Mouse (Mus musculus): ENCODE measurements around the gene Gm7029.
"Not testable (repeated sequence)": the region's sequence is repeated elsewhere in the genome, so short reads cannot be mapped to it uniquely, and the experiment has no call there.

Gm7029 gene
- long read RNA-seq, experiment 1: 0 reads
- long read RNA-seq, experiment 2: 0 reads

DNA sequence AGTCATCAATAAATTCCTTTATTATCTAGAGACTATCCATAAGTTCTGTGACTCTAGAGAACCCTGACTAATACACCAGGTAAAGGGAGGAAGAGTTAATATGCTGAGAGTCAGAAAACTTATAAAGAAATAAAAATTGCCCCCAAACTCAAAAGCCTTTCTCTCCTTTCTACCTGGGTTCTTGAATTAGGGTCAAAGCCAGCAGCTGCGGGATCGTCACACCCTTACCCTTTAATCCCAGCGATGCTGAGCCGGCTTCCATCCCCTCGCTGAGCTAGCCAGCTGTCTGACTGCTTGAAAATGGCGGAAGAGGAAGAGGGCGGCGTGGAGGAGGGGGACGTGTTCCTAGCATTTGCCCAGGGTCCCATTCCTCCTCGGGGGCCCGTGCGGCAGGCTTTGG is at the start of gene Gm7029:
Gm7029 (plus strand) TSS at position 301 of the 400 bp plus-strand sequence.
- intact Hi-C loops (cut with DNase I): not testable (repeated sequence)

DNA sequence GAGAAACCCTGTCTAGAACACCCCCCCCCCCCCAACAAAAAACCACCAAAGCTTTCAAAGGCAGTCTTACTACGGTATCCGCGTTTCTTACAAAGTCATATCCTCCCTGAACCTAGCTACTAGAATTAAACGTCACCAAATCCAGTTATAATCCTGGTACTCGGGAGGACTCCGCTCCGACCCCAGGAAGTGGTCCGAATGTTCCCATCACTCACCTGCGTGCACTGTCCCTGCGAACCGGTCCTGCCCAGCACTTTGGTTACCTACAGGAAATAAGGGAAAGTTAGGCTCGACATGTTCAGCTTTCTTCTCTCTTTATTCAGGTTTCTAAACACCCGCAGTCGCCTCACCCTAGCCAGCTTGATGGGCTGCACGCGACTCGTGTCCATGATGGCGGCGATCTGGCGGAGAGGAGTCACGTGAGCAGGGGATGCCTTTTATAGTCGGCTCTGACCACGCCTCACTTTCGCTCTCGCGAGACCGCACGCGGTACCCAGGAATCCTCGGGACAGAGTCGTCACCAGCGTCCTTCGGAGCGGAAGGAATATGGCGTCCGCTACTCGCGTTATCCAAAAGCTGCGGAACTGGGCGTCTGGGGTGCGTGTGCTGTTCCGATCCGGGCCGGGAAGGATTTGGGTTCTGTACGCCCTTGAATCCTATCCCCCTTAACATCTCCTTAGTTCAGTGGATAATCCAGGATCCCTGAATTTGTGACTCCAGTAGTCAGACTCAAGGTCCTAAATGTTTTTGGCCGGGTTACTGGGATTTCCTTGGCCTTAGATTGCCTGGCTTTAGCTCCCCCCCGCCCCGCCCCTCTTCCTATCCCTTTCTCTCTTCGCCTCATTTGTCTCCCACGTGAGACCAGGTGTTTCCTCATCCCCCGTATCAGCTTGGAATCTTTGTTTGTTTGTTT is 49.3 kb upstream of the Gm7029 start, which contains the start of the genes Rps28 and Ndufa7:
Rps28 (minus strand) TSS at position 479 of the 913 bp plus-strand sequence.
Ndufa7 (plus strand) TSS at position 489 of the 913 bp plus-strand sequence.
- intact Hi-C loops (cut with DNase I): no loop called here

DNA sequence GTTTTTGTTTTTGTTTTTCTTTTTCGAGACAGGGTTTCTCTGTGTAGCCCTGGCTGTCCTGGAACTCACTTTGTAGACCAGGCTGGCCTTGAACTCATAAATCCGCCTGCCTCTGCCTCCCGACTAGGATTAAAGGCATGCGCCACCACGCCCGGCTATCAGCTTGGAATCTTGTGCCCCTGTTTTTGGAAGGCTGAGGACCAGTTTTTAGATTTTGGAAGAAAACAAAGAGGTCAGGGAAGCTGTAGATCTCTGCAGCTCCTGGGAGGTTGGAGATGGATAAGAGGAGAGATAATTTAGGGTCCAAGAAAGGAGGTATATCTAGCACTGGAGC is 48.7 kb upstream of the Gm7029 start:
- intact Hi-C loops (cut with DNase I): not testable (repeated sequence)

DNA sequence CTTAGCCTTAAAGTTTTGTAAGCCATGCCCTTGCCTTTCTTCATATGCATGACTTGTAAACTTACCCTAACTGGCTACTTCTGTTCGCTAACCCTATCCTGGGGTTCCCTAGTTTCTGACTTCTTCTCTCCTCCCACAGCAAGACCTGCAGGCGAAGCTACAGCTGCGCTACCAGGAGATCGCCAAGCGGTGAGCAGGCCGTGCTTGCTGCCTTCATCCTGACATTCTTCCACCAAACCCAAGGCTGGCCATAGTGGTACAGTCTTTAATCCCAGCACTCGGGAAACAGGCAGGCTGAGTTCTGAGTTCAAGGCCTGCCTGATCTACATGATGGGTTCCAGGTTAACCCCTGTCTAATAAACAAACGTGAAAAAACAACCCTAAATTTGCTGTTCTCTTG is 48.2 kb upstream of the Gm7029 start:
- intact Hi-C loops (cut with DNase I): no loop called here

DNA sequence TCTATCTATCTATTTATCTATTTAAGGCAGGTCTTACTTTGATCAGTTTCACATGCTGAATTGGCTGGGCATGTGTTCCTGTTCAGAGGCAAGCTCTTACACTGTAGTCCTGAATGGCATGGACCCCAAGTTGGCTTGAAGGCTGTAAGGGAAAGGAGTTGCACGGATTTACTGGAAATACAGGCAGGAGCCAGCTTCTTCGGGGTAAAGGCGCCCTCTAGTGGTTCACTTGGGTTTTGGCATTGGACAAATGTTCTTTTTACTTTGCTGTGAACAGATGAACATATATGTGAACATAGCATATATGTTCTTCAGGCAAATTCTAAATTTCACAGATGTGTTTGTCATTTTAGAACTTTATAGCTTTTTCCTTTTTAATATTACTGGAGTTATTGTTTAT is 46.8 kb upstream of the Gm7029 start:
- intact Hi-C loops (cut with DNase I): no loop called here

GRCm38 (mm10) chr17:33828892-33829291 is 44.7 kb upstream of the Gm7029 start:
- intact Hi-C loops (cut with DNase I): no loop called here

DNA sequence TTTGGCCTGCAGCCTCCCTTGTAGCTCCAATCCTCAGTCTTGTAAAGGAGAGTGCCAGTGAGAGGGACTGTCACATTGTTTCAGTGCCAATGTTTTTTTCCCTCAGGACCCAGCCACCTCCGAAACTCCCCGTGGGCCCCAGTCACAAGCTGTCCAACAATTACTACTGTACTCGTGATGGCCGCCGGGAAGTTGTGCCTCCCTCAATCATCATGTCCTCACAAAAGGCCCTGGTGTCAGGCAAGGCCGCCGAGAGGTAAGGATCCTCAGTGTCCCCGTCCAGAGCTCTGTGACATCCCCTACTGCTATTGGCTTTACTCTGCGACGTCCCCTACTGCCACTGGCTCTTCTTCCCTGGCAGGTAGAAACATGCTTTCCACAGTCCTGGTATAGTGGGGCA is 44.1 kb upstream of the Gm7029 start:
- intact Hi-C loops (cut with DNase I): no loop called here

GRCm38 (mm10) chr17:33842966-33843795 is 30.5 kb upstream of the Gm7029 start, which contains the start of gene Cd320:
Cd320 (plus strand) TSS chr17:33843091.
- intact Hi-C loops (cut with DNase I): no loop called here

DNA sequence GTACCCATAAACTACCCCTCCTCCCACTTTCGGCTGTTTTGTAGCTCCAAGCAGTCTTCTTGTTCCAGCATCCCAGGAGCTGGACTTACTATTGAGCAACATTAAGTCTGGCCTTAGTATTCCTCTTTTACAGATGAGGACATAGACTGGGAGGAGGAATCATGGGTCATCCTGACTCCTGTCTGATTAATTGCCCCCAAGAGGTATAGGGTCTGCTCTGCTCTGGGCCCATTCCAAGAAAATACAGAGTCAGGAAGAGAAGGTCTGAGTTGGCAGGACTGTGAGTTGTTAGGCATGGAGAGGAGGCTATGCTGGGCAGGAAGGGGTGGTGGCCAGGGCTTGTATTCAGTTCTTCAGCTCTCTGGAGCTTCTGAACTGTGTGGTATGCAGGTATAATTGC is 29.4 kb upstream of the Gm7029 start:
- intact Hi-C loops (cut with DNase I): no loop called here

- intact Hi-C loops (cut with DNase I): no loop called here
These were observed 25.5 kb upstream of the Gm7029 start for GRCm38 (mm10) chr17:33848139-33848538.

- intact Hi-C loops (cut with DNase I): no loop called here
These were observed 22.3 kb upstream of the Gm7029 start for GRCm38 (mm10) chr17:33851331-33851730.

- intact Hi-C loops (cut with DNase I): no loop called here
These were observed 15.8 kb upstream of the Gm7029 start for GRCm38 (mm10) chr17:33857816-33858215.

GRCm38 (mm10) chr17:33865330-33866030 is 8.2 kb upstream of the Gm7029 start:
- intact Hi-C loops (cut with DNase I): no loop called here

DNA sequence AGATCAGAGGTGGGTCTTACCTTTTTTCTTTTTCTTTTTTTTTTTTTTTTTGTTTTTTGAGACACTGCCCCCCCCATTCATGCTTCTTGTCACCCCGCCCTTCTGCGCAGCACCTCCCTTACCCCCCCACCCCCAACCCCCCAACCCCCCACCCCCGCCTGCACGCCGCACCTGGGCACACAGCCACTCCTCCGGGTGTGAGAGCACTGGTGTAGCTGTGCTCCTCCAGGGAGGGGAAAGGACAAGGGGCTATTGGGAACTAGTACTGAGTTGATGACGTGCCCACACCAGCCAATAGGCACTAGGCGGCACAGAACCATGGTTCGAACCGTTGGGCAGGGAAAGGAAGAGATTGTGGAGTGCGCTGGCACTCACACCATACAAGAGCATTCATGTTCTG is 774 bp downstream of the Gm7029 start:
- intact Hi-C loops (cut with DNase I): no loop called here

DNA sequence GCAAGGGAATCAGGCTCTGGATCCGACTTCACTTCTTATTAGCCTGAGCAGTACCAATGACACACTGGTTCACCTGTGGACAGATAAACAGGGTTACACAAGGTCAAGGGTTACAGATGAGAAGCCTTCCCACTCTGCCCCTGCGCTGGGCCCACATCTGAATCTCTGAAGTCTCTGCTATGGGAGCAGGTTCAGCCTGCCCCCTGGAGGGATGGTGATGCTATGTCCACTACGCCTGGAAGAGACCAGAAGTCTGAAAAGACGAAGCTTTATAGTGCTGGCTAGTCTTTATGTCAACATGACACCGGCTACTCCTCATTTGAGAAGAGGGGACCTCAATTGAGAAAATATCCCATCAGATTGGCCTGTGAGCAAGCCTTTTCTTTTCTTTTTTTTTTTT is 2.2 kb downstream of the Gm7029 start:
- intact Hi-C loops (cut with DNase I): not testable (repeated sequence)

DNA sequence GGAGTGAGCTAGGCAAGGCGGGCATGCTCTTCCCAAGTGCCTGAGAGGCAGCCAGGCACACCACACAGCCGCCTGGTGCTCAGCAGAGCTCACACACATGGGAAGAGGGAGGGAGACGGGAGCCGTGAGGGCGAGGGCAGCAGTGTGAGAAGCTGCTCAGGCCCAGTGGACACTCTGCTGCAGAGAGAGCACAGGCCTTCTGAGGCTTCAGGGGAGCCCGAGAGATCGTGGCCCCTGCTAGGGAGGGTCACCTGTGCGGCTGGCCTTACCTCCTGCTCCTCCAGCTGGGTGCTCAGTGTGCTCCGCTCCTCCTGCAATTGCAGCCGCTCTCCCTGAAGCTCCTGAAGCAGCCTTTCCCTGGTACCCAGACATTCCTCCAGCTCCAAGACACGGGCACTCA is 10.7 kb downstream of the Gm7029 start:
- intact Hi-C loops (cut with DNase I): not testable (repeated sequence)

DNA sequence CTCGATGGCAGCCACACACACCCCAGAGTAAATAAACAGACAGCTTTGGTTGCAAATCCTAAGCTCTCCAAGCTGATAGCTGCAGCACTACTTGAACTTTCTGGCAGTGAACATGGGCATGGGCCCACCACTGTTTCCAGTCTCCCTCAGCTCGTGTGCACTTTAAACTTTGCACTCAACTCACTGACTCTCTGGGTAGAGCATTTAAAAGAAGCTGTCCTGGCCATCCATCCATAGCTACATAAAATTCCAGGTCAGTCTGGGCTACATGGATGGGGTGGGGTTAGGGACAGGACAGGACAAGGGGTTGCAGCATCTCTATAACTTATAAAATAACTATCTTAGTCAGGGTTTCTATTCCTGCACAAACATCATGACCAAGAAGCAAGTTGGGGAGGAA is 14.2 kb downstream of the Gm7029 start:
- intact Hi-C loops (cut with DNase I): not testable (repeated sequence)

GRCm38 (mm10) chr17:33888230-33888629 is 14.6 kb downstream of the Gm7029 start:
- intact Hi-C loops (cut with DNase I): not testable (repeated sequence)

GRCm38 (mm10) chr17:33889941-33890532 is 16.4 kb downstream of the Gm7029 start:
- intact Hi-C loops (cut with DNase I): not testable (repeated sequence)

DNA sequence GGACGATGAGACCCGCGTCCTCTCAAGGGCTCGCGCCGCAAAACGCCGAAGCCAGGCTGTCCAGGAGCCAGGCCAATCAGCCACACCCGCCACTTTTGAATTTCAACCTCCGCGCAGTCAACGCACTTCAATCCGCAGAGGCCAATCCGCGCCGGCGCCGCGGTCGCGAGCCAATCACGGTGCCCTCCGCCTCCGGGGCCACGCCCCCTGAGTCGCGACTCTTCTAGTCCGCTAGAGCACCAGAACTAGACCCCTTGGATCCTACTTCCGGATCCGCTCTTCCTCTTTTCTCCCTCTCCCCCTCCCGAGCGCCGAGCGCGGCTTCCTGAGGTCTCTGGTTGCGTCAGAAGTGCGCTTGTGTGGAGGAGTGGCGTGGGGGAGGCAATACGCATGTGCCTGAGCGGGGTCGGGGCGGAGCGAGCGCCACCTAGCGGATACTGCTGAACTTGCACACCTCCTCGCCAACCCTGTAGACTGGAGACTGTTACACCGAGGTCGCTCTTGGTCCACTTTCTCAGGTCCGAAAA is 17.0 kb downstream of the Gm7029 start, which contains the start of gene Kifc1:
Kifc1 (minus strand) TSS at position 129 of the 527 bp plus-strand sequence.
- intact Hi-C loops (cut with DNase I): no loop called here

DNA sequence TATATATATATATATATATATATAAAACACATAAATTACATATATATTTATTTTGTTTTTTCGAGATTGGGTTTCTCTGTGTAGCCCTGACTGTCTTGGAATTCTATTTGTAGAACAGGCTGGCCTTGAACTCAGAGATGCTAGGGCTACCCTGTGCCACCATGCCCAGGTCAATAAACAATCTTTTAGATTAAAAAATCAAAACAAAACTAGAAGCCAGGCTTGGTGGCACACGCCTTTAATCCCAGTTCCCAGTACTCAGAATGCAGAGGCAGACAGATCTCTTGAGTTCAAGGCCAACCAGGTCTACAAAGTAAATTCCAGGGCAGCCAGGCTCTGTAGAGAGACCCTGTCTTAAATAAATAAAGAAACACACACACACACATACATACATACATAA is 17.7 kb downstream of the Gm7029 start:
- intact Hi-C loops (cut with DNase I): no loop called here

Data from adrenal gland (tissue).